Mouse (Mus musculus) hindbrain, embryonic 13.5 days (tissue): Measurements from ENCODE around the gene Nsg2. TPM values are rescaled to one million over a fixed set of nuclear protein-coding genes. Genes with fewer than 3 reads are reported as not detected.
A peak's percentile ranks its signal among the peaks of the same experiment; 100 is the strongest.

Source experiments
- ATAC-seq: fragments of 200-750 bp; cut with Nextera tagmentation; 2 replicates; pipeline ENCODE4 v1.8.0; 2017; ENCODE audit warnings: moderate TSS enrichment; ENCODE audit not compliant: low FRiP score
- H3K27ac ChIP-seq: fragments of 300-500 bp; sonication (generic); 2 replicates; pipeline ENCODE4 v1.5.1; 2015; ENCODE audit warnings: inconsistent platforms, mild to moderate bottlenecking, moderate library complexity
- H3K27me3 ChIP-seq: fragments of 300-500 bp; sonication (generic); 2 replicates; pipeline ENCODE4 v1.6.1; 2015; ENCODE audit warnings: mild to moderate bottlenecking, inconsistent platforms
- H3K36me3 ChIP-seq: fragments of 300-500 bp; sonication (generic); 2 replicates; pipeline ENCODE4 v1.6.1; 2015; ENCODE audit warnings: mild to moderate bottlenecking, inconsistent platforms
- H3K4me1 ChIP-seq: fragments of 300-500 bp; sonication (generic); replicated peaks from 2 replicates; pipeline ENCODE4 v1.6.1; 2015; ENCODE audit warnings: inconsistent platforms
- H3K4me2 ChIP-seq: fragments of 300-500 bp; sonication (generic); 2 replicates; pipeline ENCODE4 v1.6.1; 2015; ENCODE audit warnings: inconsistent platforms, mild to moderate bottlenecking, moderate library complexity
- H3K4me3 ChIP-seq: fragments of 300-500 bp; sonication (generic); 2 replicates; pipeline ENCODE4 v1.5.1; 2015; ENCODE audit warnings: mild to moderate bottlenecking, inconsistent platforms
- H3K9ac ChIP-seq: fragments of 300-500 bp; sonication (generic); 2 replicates; pipeline ENCODE4 v1.6.1; 2015; ENCODE audit warnings: mild to moderate bottlenecking, inconsistent platforms
- H3K9me3 ChIP-seq: fragments of 300-500 bp; sonication (generic); 2 replicates; pipeline ENCODE4 v1.6.1; 2016; ENCODE audit warnings: inconsistent platforms
- WGBS: fragments of 180-500 bp; shearing (Covaris S2); methylation state at CpG from one replicate; pipeline ENCODE4 v1.1.7; 2015; 5-methylcytosine and 5-hydroxymethylcytosine counted together
- polyA plus RNA-seq: library from polyadenylated mRNA; unstranded; fragments of >200 nt; fragmentation: Nextera tagmentation; extraction: Ambion mirVana; gene quantifications from 2 replicates; pipeline ENCODE4 v1.2.1, GENCODE M21; 2015

Nsg2 gene
- polyA plus RNA-seq, 1 experiment from 2014 or later: 461 TPM

GRCm38 (mm10) chr11:32057861-32058260 lies 57.6 kb downstream of the Nsg2 start:
- no peak overlapping the region for H3K4me3 ChIP-seq
- 0 out of 2 replicates have a peak, but pooled peaks have one; percentile 15 for ATAC-seq
- peaks cover 62% of the 10 kb centered on the region for H3K36me3 ChIP-seq
- no peaks in the 10 kb centered on the region for H3K9me3 ChIP-seq
- H3K27me3 ChIP-seq: no peaks in the 10 kb centered on the region
- WGBS: 36% methylated on average over 13 of the region's 13 CpGs
- H3K4me2 ChIP-seq: no peak overlapping the region
- H3K9ac ChIP-seq: peak overlapping the region; percentile 19; the same call in 1 of the 2 replicates
- peak overlapping the region; percentile 63 for H3K27ac ChIP-seq
- peaks cover 37% of the 10 kb centered on the region for H3K4me1 ChIP-seq

- Histone ChIP-seq H3K4me2 (no peak overlapping the region), H3K9me3 (no peaks in the 10 kb centered on the region), H3K4me1 (peaks cover 50% of the 10 kb centered on the region), H3K27ac (peak overlapping the region; percentile 55; the same call in 1 of the 2 replicates), H3K36me3 (peaks cover 46% of the 10 kb centered on the region), H3K9ac (no peak overlapping the region), H3K4me3 (no peak overlapping the region), H3K27me3 (no peaks in the 10 kb centered on the region)
- no peak for ATAC-seq
- WGBS: 83% methylated on average over 2 of the region's 2 CpGs
Measured at GRCm38 (mm10) chr11:32061020-32061419, 60.8 kb downstream of the Nsg2 start.

- 90% methylated on average over 10 of the region's 10 CpGs for WGBS
- ATAC-seq: no peak
- no peaks in the 10 kb centered on the region for H3K9me3 ChIP-seq
- H3K4me3 ChIP-seq: no peak overlapping the region
- H3K27me3 ChIP-seq: no peaks in the 10 kb centered on the region
- H3K4me2 ChIP-seq: no peak overlapping the region
- peaks cover 41% of the 10 kb centered on the region for H3K36me3 ChIP-seq
- H3K27ac ChIP-seq: peak overlapping the region; percentile 55
- no peak overlapping the region for H3K9ac ChIP-seq
- H3K4me1 ChIP-seq: peaks cover 50% of the 10 kb centered on the region
Measured at GRCm38 (mm10) chr11:32061874-32062273, 61.6 kb downstream of the Nsg2 start.

- peaks cover 22% of the 10 kb centered on the region for H3K36me3 ChIP-seq
- H3K4me1 ChIP-seq: peaks cover 52% of the 10 kb centered on the region
- peak overlapping the region; percentile 56 for H3K9ac ChIP-seq
- no peaks in the 10 kb centered on the region for H3K9me3 ChIP-seq
- H3K4me3 ChIP-seq: no peak overlapping the region
- no peaks in the 10 kb centered on the region for H3K27me3 ChIP-seq
- 4% methylated on average over 10 of the region's 10 CpGs for WGBS
- H3K4me2 ChIP-seq: peak overlapping the region; percentile 23; the same call in 1 of the 2 replicates
- peak; percentile 46 for ATAC-seq
- H3K27ac ChIP-seq: peak overlapping the region; percentile 94
Measured at GRCm38 (mm10) chr11:32063775-32064510, 63.7 kb downstream of the Nsg2 start.

- Histone ChIP-seq H3K36me3 (peaks cover 16% of the 10 kb centered on the region), H3K4me1 (peaks cover 54% of the 10 kb centered on the region), H3K9ac (peak overlapping the region; percentile 56), H3K27me3 (no peaks in the 10 kb centered on the region), H3K4me2 (peak overlapping the region; percentile 23; the same call in 1 of the 2 replicates), H3K4me3 (no peak overlapping the region), H3K27ac (peak overlapping the region; percentile 94), H3K9me3 (no peaks in the 10 kb centered on the region)
- WGBS: 6% methylated on average over 5 of the region's 5 CpGs
- no peak; the same call in 1 of the 2 replicates for ATAC-seq
Measured at GRCm38 (mm10) chr11:32064511-32064862, 64.2 kb downstream of the Nsg2 start.

- WGBS: 73% methylated on average over 12 of the region's 12 CpGs
- H3K4me2 ChIP-seq: no peak overlapping the region
- no peaks in the 10 kb centered on the region for H3K27me3 ChIP-seq
- peaks cover 34% of the 10 kb centered on the region for H3K4me1 ChIP-seq
- no peaks in the 10 kb centered on the region for H3K36me3 ChIP-seq
- no peaks in the 10 kb centered on the region for H3K9me3 ChIP-seq
- H3K9ac ChIP-seq: no peak overlapping the region
- ATAC-seq: no peak
- H3K27ac ChIP-seq: peak overlapping the region; percentile 64
- H3K4me3 ChIP-seq: no peak overlapping the region
Measured at GRCm38 (mm10) chr11:32068736-32069490, 68.7 kb downstream of the Nsg2 start.

GRCm38 (mm10) chr11:32075163-32075562 lies 74.9 kb downstream of the Nsg2 start:
- no peaks in the 10 kb centered on the region for H3K27me3 ChIP-seq
- 0 out of 2 replicates have a peak, but pooled peaks cover 3% of the 10 kb centered on the region for H3K4me1 ChIP-seq
- no peak for ATAC-seq
- H3K9me3 ChIP-seq: no peaks in the 10 kb centered on the region
- H3K36me3 ChIP-seq: no peaks in the 10 kb centered on the region
- H3K4me3 ChIP-seq: no peak overlapping the region
- 74% methylated on average over 2 of the region's 2 CpGs for WGBS
- no peak overlapping the region for H3K27ac ChIP-seq
- H3K4me2 ChIP-seq: no peak overlapping the region
- no peak overlapping the region for H3K9ac ChIP-seq

- Histone ChIP-seq H3K4me2 (no peak overlapping the region), H3K27ac (no peak overlapping the region), H3K36me3 (no peaks in the 10 kb centered on the region), H3K9ac (no peak overlapping the region), H3K9me3 (no peaks in the 10 kb centered on the region), H3K4me1 (peaks cover 25% of the 10 kb centered on the region), H3K27me3 (no peaks in the 10 kb centered on the region), H3K4me3 (no peak overlapping the region)
- WGBS: 62% methylated on average over 3 of the region's 3 CpGs
- ATAC-seq: no peak
Measured at GRCm38 (mm10) chr11:32083462-32083861, 83.2 kb downstream of the Nsg2 start.

GRCm38 (mm10) chr11:32086525-32086924 lies 86.3 kb downstream of the Nsg2 start:
- Histone ChIP-seq H3K27me3 (no peaks in the 10 kb centered on the region), H3K27ac (peak overlapping the region; percentile 94), H3K4me1 (peaks cover 29% of the 10 kb centered on the region), H3K9me3 (no peaks in the 10 kb centered on the region), H3K4me2 (no peak overlapping the region), H3K4me3 (no peak overlapping the region), H3K9ac (0 out of 2 replicates have a peak overlapping the region, but pooled peaks have one; percentile 35), H3K36me3 (no peaks in the 10 kb centered on the region)
- ATAC-seq: no peak
- WGBS: 73% methylated on average over 1 of the region's 1 CpGs

GRCm38 (mm10) chr11:32087376-32087775 lies 87.1 kb downstream of the Nsg2 start:
- peak; percentile 96 for ATAC-seq
- peak overlapping the region; percentile 25; the same call in 1 of the 2 replicates for H3K4me2 ChIP-seq
- H3K9ac ChIP-seq: peak overlapping the region; percentile 35; the same call in 1 of the 2 replicates
- no peaks in the 10 kb centered on the region for H3K27me3 ChIP-seq
- no peaks in the 10 kb centered on the region for H3K9me3 ChIP-seq
- H3K4me1 ChIP-seq: peaks cover 29% of the 10 kb centered on the region
- no peaks in the 10 kb centered on the region for H3K36me3 ChIP-seq
- H3K27ac ChIP-seq: peak overlapping the region; percentile 94
- 17% methylated on average over 2 of the region's 2 CpGs for WGBS
- no peak overlapping the region for H3K4me3 ChIP-seq

GRCm38 (mm10) chr11:32087779-32088442 lies 87.6 kb downstream of the Nsg2 start:
- Histone ChIP-seq H3K4me2 (no peak overlapping the region), H3K9me3 (no peaks in the 10 kb centered on the region), H3K27me3 (no peaks in the 10 kb centered on the region), H3K4me3 (no peak overlapping the region), H3K36me3 (no peaks in the 10 kb centered on the region), H3K9ac (no peak overlapping the region), H3K27ac (peak overlapping the region; percentile 94), H3K4me1 (peaks cover 29% of the 10 kb centered on the region)
- ATAC-seq: peak; percentile 78
- 59% methylated on average over 9 of the region's 9 CpGs for WGBS

GRCm38 (mm10) chr11:32095793-32096192 lies 95.5 kb downstream of the Nsg2 start:
- no peaks in the 10 kb centered on the region for H3K9me3 ChIP-seq
- H3K36me3 ChIP-seq: no peaks in the 10 kb centered on the region
- 81% methylated on average over 4 of the region's 4 CpGs for WGBS
- no peak overlapping the region for H3K27ac ChIP-seq
- peaks cover 4% of the 10 kb centered on the region; the same call in 1 of the 2 replicates for H3K4me1 ChIP-seq
- H3K27me3 ChIP-seq: no peaks in the 10 kb centered on the region
- ATAC-seq: no peak
- H3K4me3 ChIP-seq: no peak overlapping the region
- no peak overlapping the region for H3K9ac ChIP-seq
- no peak overlapping the region for H3K4me2 ChIP-seq
